Mouse (Mus musculus): ENCODE measurements around the gene Rala.

The Rala gene

DNA sequence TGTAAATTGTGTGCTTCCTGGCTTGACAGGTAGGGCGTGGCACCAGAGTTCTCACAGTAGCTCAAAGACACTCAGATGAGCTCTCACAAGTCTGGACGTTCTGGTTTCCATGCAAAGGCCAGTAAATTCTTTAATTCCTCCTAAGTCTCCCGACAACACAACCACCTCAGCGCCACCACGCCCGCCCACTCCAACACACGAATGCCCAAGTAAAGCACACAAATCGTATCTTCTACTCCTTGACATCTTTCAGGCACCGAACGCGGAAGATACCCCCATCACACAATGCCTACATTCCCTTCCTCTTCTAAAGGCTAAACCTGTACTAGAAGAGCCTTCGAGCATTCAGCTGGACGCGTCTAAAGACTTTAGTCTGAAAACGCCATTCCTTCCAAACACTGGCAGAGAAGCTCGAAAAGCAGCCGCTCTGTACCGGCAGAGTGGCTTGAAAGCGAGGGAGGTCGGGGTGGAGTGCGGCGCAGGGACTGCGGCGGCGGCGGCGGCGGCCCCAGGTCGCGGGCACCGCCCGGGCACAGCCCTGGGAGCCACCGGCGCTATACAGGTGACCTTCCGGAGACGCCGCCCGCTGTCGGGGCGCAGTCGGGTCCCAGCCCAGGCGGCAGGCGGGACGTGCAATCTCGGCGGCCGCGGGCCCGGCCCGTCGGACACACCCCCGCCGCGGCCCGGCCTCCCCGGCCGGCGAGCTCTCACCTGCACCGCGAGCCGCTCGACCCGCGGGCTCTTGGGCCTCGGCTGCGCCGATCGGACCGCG lies 547 bp downstream of the Rala start:
- Histone ChIP-seq H3K27me3 (ENCODE audit: control insufficient read depth, insufficient read depth, low read length, poor library complexity, severe bottlenecking) (no peaks in the 10 kb centered on the region), H3K36me3 (ENCODE audit: control insufficient read depth, insufficient read depth, low read length, poor library complexity, severe bottlenecking) (no peaks in the 10 kb centered on the region)
- peak; percentile 29 for DNase-seq (ENCODE audit: low read depth, low spot score)

DNA sequence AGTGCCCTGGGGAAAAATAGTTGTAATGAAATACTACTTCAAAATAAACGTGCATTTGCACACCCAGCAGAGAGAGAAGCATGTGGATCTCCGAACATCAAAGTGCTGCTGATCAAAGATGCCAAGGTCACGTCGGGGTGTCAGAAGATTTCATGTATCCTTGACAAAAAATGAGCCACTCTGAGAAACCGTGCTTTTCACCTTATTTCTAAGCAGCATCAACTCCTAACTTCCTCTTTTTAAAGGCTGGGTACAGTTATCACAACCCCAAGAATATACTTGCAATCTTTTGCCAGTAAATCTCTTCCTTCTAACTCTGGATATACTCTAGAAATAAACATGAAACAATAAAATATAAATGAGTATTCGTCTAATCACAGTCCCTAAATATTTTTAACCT lies 1.7 kb downstream of the Rala start:
- DNase-seq (ENCODE audit: low read depth, low spot score): peak; percentile 22
- no peaks in the 10 kb centered on the region for H3K36me3 ChIP-seq (ENCODE audit: control insufficient read depth, insufficient read depth, low read length, poor library complexity, severe bottlenecking)
- H3K27me3 ChIP-seq (ENCODE audit: control insufficient read depth, insufficient read depth, low read length, poor library complexity, severe bottlenecking): no peaks in the 10 kb centered on the region

DNA sequence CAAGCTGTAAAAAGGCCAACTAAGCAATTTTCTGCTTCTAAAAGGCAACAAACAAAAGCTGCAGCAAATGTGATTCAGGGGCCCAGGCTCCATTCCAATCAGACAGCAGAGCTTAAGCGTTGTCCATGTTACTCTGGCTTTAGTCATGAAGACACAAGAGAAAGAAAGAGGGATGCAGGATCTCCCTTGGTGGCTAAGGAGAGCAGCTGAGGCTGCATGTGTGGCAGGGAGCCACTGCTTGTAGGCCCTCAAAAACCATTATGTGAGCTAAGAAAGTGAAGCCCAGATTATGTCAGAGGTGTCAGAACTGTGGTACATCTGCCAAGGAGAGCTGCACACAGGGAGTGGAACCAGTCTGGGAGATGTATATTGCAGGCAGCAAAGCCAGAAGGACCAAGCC lies 36.7 kb downstream of the Rala start:
- DNase-seq (ENCODE audit: low read depth, low spot score): no peak

DNA sequence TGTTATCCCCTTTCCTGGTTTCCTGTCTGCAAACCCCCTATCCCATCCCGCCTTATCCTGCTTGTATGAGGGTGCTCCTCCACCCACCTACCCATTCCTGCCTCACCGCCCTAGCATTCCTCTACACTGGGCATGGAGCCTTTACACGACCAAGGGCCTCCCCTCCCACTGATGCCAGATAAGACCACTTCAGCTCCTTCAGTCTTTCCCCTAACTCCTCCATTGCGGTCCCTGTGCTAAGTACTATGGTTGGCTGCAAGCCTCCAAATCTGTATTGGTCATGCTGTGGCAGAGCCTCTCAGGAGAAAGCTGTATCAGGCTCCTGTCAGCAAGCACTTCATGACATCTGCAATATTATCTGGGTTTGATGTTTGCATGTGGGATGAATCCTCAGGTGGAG lies 42.6 kb downstream of the Rala start:
- no peaks in the 10 kb centered on the region for H3K27me3 ChIP-seq (ENCODE audit: control insufficient read depth, insufficient read depth, low read length, poor library complexity, severe bottlenecking)
- DNase-seq (ENCODE audit: low read depth, low spot score): no peak
- H3K36me3 ChIP-seq (ENCODE audit: control insufficient read depth, insufficient read depth, low read length, poor library complexity, severe bottlenecking): no peaks in the 10 kb centered on the region

More for the DNA sequence above, 36.7 kb downstream of the Rala start:
- Histone ChIP-seq H3K36me3 (ENCODE audit: control insufficient read depth, insufficient read depth, low read length, poor library complexity, severe bottlenecking) (no peaks in the 10 kb centered on the region), H3K27me3 (ENCODE audit: control insufficient read depth, insufficient read depth, low read length, poor library complexity, severe bottlenecking) (no peaks in the 10 kb centered on the region)

DNA sequence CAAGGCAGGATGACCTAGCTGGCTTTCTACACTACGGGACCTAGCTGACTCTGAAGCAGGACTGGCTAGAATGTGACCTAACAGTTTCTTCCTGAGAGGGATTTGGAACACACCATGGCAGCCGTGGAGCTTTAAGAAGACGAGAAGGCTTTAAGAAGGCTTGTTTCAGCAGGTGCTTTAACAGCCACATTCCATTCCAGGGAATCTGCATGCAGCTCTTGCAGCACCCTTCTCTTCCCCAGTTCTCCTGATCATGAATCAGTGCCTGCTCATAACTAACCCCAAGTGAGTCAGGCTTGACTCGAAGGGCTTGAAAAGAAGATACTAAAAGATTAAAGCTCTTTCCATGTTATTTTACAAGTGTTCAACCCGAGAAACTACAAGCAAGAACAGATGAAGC lies 43.4 kb downstream of the Rala start:
- Histone ChIP-seq H3K36me3 (ENCODE audit: control insufficient read depth, insufficient read depth, low read length, poor library complexity, severe bottlenecking) (peaks cover 2% of the 10 kb centered on the region), H3K27me3 (ENCODE audit: control insufficient read depth, insufficient read depth, low read length, poor library complexity, severe bottlenecking) (no peaks in the 10 kb centered on the region)
- no peak for DNase-seq (ENCODE audit: low read depth, low spot score)

DNA sequence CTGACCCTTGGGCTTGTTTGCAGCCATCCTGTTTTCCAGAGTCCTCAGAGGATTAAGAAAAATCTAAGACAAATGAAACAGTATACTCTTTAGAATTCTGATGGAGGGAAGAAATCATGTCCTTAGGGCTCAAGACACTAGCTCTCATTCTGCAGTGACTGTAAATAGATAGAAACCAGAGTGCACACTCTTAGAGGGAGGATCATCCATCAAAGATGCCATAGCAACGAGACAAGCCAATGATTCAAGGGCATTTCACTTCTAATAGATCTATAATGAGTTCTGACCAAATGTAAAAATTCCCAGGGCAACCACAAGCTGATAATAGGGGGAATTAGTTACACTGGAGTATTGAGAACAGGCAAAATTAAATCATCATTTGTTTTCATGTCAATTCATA lies 47.0 kb downstream of the Rala start:
- no peak for DNase-seq (ENCODE audit: low read depth, low spot score)
- Histone ChIP-seq H3K27me3 (ENCODE audit: control insufficient read depth, insufficient read depth, low read length, poor library complexity, severe bottlenecking) (no peaks in the 10 kb centered on the region), H3K36me3 (ENCODE audit: control insufficient read depth, insufficient read depth, low read length, poor library complexity, severe bottlenecking) (peaks cover 9% of the 10 kb centered on the region)

DNA sequence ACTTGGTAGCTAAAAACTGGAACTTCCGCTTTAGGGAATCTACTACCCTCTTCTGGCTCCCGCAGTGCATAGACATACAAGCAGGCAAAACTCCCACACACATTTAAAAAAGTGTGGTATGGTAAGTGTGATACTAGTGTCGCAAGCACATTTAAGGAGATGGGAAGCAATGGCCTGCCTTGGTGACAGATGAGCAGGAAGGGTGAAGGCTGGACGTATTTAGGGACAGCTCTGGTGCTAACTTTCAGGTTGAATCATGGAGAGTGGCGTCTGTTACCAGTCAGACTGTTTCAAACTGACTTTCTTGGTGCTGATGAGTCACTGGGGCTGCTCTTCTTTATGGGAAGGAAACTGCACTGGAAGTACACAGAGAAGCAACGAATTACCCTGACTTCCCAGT lies 52.5 kb downstream of the Rala start:
- no peak for DNase-seq (ENCODE audit: low read depth, low spot score)
- no peaks in the 10 kb centered on the region for H3K27me3 ChIP-seq (ENCODE audit: control insufficient read depth, insufficient read depth, low read length, poor library complexity, severe bottlenecking)
- H3K36me3 ChIP-seq (ENCODE audit: control insufficient read depth, insufficient read depth, low read length, poor library complexity, severe bottlenecking): peaks cover 12% of the 10 kb centered on the region

DNA sequence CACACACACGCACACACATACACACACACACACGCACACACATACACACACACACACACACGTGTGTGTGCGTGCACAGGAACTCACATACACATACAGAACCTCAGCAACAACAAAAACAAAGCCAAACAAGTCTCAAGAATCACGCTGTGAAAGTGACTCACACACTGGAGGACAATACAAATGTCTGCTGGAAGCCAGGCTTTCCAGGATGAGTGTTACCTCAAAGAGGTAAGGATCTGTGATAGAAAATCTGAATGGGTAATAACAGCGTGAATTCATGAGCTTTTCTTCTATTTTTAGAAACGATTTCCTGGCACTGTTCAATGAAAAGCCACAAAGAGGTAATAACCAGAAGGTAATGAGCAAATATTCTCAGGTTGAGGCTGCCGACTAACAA lies 59.8 kb downstream of the Rala start:
- DNase-seq (ENCODE audit: low read depth, low spot score): no peak
- Histone ChIP-seq H3K27me3 (ENCODE audit: control insufficient read depth, insufficient read depth, low read length, poor library complexity, severe bottlenecking) (no peaks in the 10 kb centered on the region), H3K36me3 (ENCODE audit: control insufficient read depth, insufficient read depth, low read length, poor library complexity, severe bottlenecking) (peaks cover 5% of the 10 kb centered on the region; the same call in 1 of the 2 replicates)

DNA sequence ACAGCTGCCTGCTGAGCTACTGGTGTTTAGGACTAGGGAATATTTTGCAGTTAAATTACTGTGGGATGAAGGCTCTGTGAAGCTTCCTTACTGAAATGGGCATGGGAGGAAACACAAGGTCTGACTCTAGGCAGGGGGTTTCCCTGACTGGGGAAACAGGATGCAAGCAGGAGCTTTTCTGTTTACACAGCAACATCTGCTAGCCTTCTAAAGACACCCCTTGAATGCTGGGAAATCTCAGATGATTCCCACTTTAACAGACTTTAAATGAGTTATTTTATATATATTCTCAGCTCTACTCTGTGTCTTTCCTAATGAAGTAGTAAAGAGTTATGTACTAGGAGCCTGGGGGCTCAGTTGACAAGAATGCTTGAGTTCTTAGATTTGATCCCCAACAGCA lies 65.0 kb downstream of the Rala start:
- Histone ChIP-seq H3K27me3 (ENCODE audit: control insufficient read depth, insufficient read depth, low read length, poor library complexity, severe bottlenecking) (no peaks in the 10 kb centered on the region), H3K36me3 (ENCODE audit: control insufficient read depth, insufficient read depth, low read length, poor library complexity, severe bottlenecking) (0 out of 2 replicates have a peak, but pooled peaks cover 3% of the 10 kb centered on the region)
- DNase-seq (ENCODE audit: low read depth, low spot score): no peak

DNA sequence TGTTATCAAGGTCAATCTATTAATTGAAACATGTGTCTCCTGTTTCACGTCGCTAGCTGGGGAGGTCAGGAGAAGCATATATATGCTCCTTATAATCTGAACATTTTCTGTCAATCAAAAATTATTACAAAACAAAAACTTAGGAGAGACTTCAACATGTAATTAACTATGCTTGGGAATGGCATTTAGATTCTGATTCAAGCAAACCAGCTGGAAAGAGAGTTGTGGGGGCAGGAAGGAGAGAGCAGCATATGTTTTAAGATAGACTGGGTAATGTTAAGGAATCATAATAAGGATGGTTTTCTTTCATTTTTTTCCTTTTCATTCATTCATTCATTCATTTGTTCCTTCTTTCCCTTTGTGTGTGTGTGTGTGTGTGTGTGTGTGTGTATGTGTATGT lies 77.3 kb downstream of the Rala start:
- Histone ChIP-seq H3K36me3 (ENCODE audit: control insufficient read depth, insufficient read depth, low read length, poor library complexity, severe bottlenecking) (no peaks in the 10 kb centered on the region), H3K27me3 (ENCODE audit: control insufficient read depth, insufficient read depth, low read length, poor library complexity, severe bottlenecking) (no peaks in the 10 kb centered on the region; the same call in 1 of the 2 replicates)
- no peak for DNase-seq (ENCODE audit: low read depth, low spot score)

DNA sequence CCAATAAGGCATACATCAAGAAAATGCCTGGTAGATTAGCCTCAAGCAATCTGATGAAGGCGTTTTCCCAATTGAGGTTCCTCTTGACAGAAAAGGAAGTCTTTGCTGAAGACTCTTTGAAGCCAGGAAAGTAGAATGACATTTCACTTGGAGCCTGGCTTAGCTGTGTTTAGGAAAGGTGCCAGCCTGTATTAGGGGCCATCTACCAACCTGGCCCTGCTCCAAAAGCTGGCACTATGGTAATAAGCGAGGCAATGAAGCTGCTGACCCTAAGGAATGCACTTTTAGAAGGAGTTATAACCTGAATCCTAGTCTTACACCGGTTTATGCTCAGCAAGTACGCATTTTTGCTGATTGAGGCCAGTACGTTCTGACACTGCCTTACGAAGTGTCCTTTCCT lies 83.5 kb downstream of the Rala start:
- no peak for DNase-seq (ENCODE audit: low read depth, low spot score)
- no peaks in the 10 kb centered on the region for H3K27me3 ChIP-seq (ENCODE audit: control insufficient read depth, insufficient read depth, low read length, poor library complexity, severe bottlenecking)
- H3K36me3 ChIP-seq (ENCODE audit: control insufficient read depth, insufficient read depth, low read length, poor library complexity, severe bottlenecking): no peaks in the 10 kb centered on the region

DNA sequence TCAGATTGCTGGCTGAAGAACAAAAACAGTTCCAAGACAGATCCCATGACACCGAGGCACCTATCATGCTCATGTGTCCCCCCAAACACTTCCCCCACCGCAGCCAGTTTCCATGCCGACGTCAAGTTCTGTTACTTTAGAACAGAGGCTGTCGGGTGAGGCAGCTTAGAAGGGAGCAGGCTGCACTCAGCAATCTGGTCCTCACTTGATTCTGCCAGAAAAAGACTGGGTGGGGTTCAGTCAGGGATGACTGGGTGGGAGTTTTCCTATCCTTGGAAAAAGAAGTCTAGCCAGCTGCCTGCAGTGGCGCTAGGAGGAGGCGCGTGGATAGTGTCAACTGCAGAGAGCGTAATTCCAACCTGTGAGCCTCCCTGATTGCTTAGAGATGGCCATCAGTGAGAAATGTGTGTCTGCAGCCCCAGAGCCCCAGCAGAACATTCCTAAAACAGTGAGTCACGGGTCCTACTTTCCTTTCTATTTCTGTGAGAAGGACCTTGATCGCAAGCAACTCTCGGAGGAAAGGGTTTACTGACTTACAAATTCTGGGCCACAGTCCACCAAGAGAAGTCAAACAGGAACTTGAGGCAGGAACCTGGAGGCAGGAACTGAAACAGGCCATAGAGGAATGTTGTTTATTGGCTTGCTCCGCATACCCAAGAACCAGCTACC lies 84.5 kb downstream of the Rala start:
- H3K27me3 ChIP-seq (ENCODE audit: control insufficient read depth, insufficient read depth, low read length, poor library complexity, severe bottlenecking): no peaks in the 10 kb centered on the region
- no peak for DNase-seq (ENCODE audit: low read depth, low spot score)
- H3K36me3 ChIP-seq (ENCODE audit: control insufficient read depth, insufficient read depth, low read length, poor library complexity, severe bottlenecking): no peaks in the 10 kb centered on the region

DNA sequence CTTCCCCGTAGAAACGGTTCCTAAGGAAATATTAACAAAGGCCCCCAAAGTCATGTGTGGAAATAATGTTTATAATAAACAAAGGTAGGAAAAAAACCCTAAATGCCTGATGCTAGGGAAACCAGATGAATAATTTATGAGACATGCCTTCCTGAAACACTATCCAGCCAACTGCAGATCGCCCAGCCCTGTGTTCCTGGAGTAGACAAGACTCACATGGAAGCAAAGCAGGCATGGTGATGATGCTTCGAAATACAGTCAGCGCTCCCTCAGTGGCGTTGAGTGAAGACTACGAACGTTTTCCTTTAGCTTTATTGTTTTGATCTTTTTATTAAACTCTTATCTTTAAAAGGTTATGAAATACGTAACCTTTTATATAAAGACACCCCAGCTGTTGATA lies 87.0 kb downstream of the Rala start:
- Histone ChIP-seq H3K27me3 (ENCODE audit: control insufficient read depth, insufficient read depth, low read length, poor library complexity, severe bottlenecking) (no peaks in the 10 kb centered on the region), H3K36me3 (ENCODE audit: control insufficient read depth, insufficient read depth, low read length, poor library complexity, severe bottlenecking) (no peaks in the 10 kb centered on the region)
- DNase-seq (ENCODE audit: low read depth, low spot score): no peak

DNA sequence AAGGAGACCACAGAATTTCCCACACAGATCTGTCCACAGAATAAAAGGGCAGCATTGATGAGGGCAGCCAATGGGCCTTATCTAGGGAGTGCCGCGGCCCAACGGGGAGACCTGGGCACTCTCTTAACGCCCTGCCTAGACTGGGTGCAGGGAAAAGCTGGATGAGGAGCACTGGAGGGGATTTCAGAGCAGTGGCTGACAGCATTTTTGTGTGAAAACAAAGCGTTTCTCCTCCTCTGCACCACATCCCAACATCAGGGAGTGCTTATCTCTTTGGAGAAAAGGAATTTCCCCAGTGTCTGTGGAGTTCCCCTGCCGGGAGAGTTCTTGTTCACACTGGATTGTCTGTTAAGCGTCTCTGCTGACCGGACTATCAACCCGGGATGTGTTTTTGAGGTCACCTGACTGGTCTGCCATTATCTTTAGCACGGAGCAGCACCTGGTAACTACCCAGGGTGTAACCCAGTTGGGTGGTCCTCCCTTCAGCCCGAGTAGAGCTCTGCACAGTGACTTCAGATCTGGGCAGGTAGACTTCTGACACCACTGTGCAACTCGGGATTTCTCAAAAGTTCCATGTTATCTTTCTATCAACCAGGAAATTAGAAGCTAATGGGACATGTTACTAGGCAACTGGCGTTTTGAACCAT lies 88.4 kb downstream of the Rala start:
- Histone ChIP-seq H3K27me3 (ENCODE audit: control insufficient read depth, insufficient read depth, low read length, poor library complexity, severe bottlenecking) (no peaks in the 10 kb centered on the region), H3K36me3 (ENCODE audit: control insufficient read depth, insufficient read depth, low read length, poor library complexity, severe bottlenecking) (no peaks in the 10 kb centered on the region)
- DNase-seq (ENCODE audit: low read depth, low spot score): no peak

DNA sequence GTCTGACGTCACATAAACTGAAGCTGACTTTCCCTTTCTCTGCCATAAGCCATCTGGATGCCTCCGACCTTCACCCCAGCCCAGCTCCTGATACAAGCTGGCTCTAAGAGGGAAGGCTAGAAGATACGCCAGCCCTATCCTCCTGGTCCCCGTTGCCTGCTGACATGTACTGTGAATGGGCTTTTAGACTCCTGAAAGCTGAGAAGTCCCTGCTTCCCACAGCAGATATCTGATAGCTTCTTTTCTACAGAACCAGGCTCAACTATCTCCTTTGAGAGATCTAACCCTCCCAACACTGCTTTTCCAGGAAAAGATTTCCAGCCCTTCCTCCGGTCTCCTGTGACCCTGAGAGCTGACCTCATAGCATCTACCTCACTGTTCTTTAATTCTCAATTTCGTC lies 89.3 kb downstream of the Rala start:
- DNase-seq (ENCODE audit: low read depth, low spot score): no peak
- no peaks in the 10 kb centered on the region for H3K27me3 ChIP-seq (ENCODE audit: control insufficient read depth, insufficient read depth, low read length, poor library complexity, severe bottlenecking)
- no peaks in the 10 kb centered on the region for H3K36me3 ChIP-seq (ENCODE audit: control insufficient read depth, insufficient read depth, low read length, poor library complexity, severe bottlenecking)
